27 mouse cellular contexts compared by ENCODE assay signal in genomic region chr11:54621725-54622124, GRCm38 (mm10).
DNase-seq lines count a peak whose midpoint lies in the region; ATAC-seq lines count a peak whose summit lies in the region.
"Had no signal": no experiment of that assay in that cellular context is flagged by ENCODE, and none has a peak within 500 bp of the region (broad histone marks: within the 10 kb centered on the region; RNA-seq: fewer than 3 reads in every experiment).

No protein-coding gene starts in this region.

- WGBS in midbrain, embryonic 11.5 days = 99% methylated on average over 2 of the region's 2 CpGs
- 97% methylated on average over 2 of the region's 2 CpGs for WGBS in midbrain, embryonic 13.5 days
- 100% methylated on average over 2 of the region's 2 CpGs for WGBS in hindbrain, embryonic 14.5 days

- H3K27ac ChIP-seq in midbrain, embryonic 11.5 days (ENCODE audit: low read depth, low read length) = no peak overlapping the region
- H3K27ac ChIP-seq in midbrain, embryonic 13.5 days = no peak overlapping the region
- no peak overlapping the region for H3K27ac ChIP-seq in hindbrain, embryonic 14.5 days
- H3K27ac ChIP-seq: embryonic facial prominence, embryonic 10.5 days; embryonic facial prominence, embryonic 13.5 days; forebrain, embryonic 10.5 days; forebrain, embryonic 13.5 days; hindbrain, embryonic 12.5 days had no signal

- H3K4me2 ChIP-seq in midbrain, embryonic 11.5 days = no peak overlapping the region
- no peak overlapping the region for H3K4me2 ChIP-seq in midbrain, embryonic 13.5 days (replicated peaks)
- H3K4me2 ChIP-seq in hindbrain, embryonic 14.5 days (replicated peaks) = no peak overlapping the region
- H3K4me2 ChIP-seq: embryonic facial prominence, embryonic 13.5 days; forebrain, embryonic 13.5 days; heart, embryonic 11.5 days; hindbrain, embryonic 12.5 days had no signal

- no peaks in the 10 kb centered on the region for H3K27me3 ChIP-seq in midbrain, embryonic 11.5 days (ENCODE audit: control insufficient read depth, insufficient read depth, low read length)
- no peaks in the 10 kb centered on the region for H3K27me3 ChIP-seq in midbrain, embryonic 13.5 days
- H3K27me3 ChIP-seq in hindbrain, embryonic 14.5 days (ENCODE audit: control insufficient read depth, insufficient read depth, low read length) = no peaks in the 10 kb centered on the region
- H3K27me3 ChIP-seq: embryonic facial prominence, embryonic 13.5 days; forebrain, embryonic 13.5 days; hindbrain, embryonic 12.5 days had no signal

- peak; percentile 56 for DNase-seq in midbrain, embryonic 11.5 days (ENCODE audit: low spot score, missing footprints)
- peak; percentile 10 for DNase-seq in thymus, postnatal 14 days
- no peak for DNase-seq in thymus, postnatal 25 days
- peak; percentile 78 for DNase-seq in naive thymus-derived CD4-positive, alpha-beta T cell, adult 2 months (ENCODE audit: low read depth)
- DNase-seq in hindbrain, embryonic 14.5 days (ENCODE audit: low spot score) = no peak
- DNase-seq in spleen, postnatal 10 days (ENCODE audit: low spot score in 2 of 2) = no peak
- DNase-seq: adrenal gland, adult 2 months; adrenal gland, postnatal 14 days; cerebellum, adult 11 months; cerebellum, adult 8-10 months; cerebellum, postnatal 10 days; cerebellum, postnatal 36 days; embryo, embryonic 11 days; gastrocnemius, postnatal 10 days; gastrocnemius, postnatal 36 days; heart, adult 11 months had no signal

- no peaks in the 10 kb centered on the region for H3K4me1 ChIP-seq in midbrain, embryonic 11.5 days (ENCODE audit: control insufficient read depth, insufficient read depth, low read length)
- no peaks in the 10 kb centered on the region for H3K4me1 ChIP-seq in midbrain, embryonic 13.5 days (replicated peaks)
- H3K4me1 ChIP-seq in hindbrain, embryonic 14.5 days (replicated peaks; ENCODE audit: control insufficient read depth, insufficient read depth, low read length) = no peaks in the 10 kb centered on the region
- H3K4me1 ChIP-seq: embryonic facial prominence, embryonic 10.5 days; embryonic facial prominence, embryonic 13.5 days; forebrain, embryonic 10.5 days; forebrain, embryonic 13.5 days; hindbrain, embryonic 12.5 days had no signal

- no peak overlapping the region for H3K9ac ChIP-seq in midbrain, embryonic 11.5 days (ENCODE audit: low read length)
- no peak overlapping the region for H3K9ac ChIP-seq in midbrain, embryonic 13.5 days (replicated peaks)
- no peak overlapping the region for H3K9ac ChIP-seq in hindbrain, embryonic 14.5 days
- H3K9ac ChIP-seq: embryonic facial prominence, embryonic 13.5 days; forebrain, embryonic 13.5 days; hindbrain, embryonic 12.5 days had no signal

- H3K9me3 ChIP-seq in midbrain, embryonic 11.5 days (ENCODE audit: control insufficient read depth, low read length) = no peaks in the 10 kb centered on the region
- no peaks in the 10 kb centered on the region for H3K9me3 ChIP-seq in midbrain, embryonic 13.5 days
- H3K9me3 ChIP-seq in hindbrain, embryonic 14.5 days (ENCODE audit: control insufficient read depth, low read length) = no peaks in the 10 kb centered on the region
- H3K9me3 ChIP-seq: embryonic facial prominence, embryonic 10.5 days; embryonic facial prominence, embryonic 13.5 days; forebrain, embryonic 10.5 days; forebrain, embryonic 13.5 days; hindbrain, embryonic 12.5 days had no signal

- H3K36me3 ChIP-seq in midbrain, embryonic 11.5 days (ENCODE audit: control insufficient read depth, insufficient read depth, low read length) = no peaks in the 10 kb centered on the region
- H3K36me3 ChIP-seq in midbrain, embryonic 13.5 days = peaks cover 9% of the 10 kb centered on the region; the same call in 1 of the 2 replicates
- H3K36me3 ChIP-seq in hindbrain, embryonic 14.5 days (replicated peaks; ENCODE audit: control insufficient read depth, insufficient read depth) = peaks cover 23% of the 10 kb centered on the region
- H3K36me3 ChIP-seq: hindbrain, embryonic 12.5 days had no signal

- no peak for ATAC-seq in midbrain, embryonic 11.5 days (ENCODE audit: low FRiP score)
- ATAC-seq in midbrain, embryonic 13.5 days = no peak
- peak; percentile 89 for ATAC-seq in activated CD4-positive, CD25-positive, alpha-beta regulatory T cell, adult 4 months
- ATAC-seq in hindbrain, embryonic 14.5 days (ENCODE audit: low FRiP score) = no peak
- ATAC-seq: forebrain, embryonic 13.5 days; forebrain, embryonic 16.5 days; hindbrain, embryonic 16.5 days had no signal

- H3K4me3 ChIP-seq in midbrain, embryonic 11.5 days (ENCODE audit: low read depth, low read length) = no peak overlapping the region
- no peak overlapping the region for H3K4me3 ChIP-seq in midbrain, embryonic 13.5 days (replicated peaks)
- no peak overlapping the region for H3K4me3 ChIP-seq in hindbrain, embryonic 14.5 days (replicated peaks; ENCODE audit: low read length)
- H3K4me3 ChIP-seq: embryonic facial prominence, embryonic 10.5 days; embryonic facial prominence, embryonic 13.5 days; erythroblast, embryonic 14.5 days; forebrain, embryonic 10.5 days; forebrain, embryonic 13.5 days; hindbrain, embryonic 12.5 days had no signal

Comparison
In these comparisons a context has a peak if more than half of its experiments do, and no peak if none do; other contexts are left out.
1. DNase-seq: peak in midbrain, embryonic 11.5 days (single experiment), thymus, postnatal 14 days (single experiment) and naive thymus-derived CD4-positive, alpha-beta T cell, adult 2 months (single experiment); none in thymus, postnatal 25 days (single experiment), hindbrain, embryonic 14.5 days (single experiment) and spleen, postnatal 10 days (0 of 2).